Comparison of ENCODE assay signal across 11 mouse cellular contexts in genomic region chr16:85307940-85308339, GRCm38 (mm10).
DNase-seq lines count a peak whose midpoint lies in the region; ATAC-seq lines count a peak whose summit lies in the region.
"Had no signal": no experiment of that assay in that cellular context is flagged by ENCODE, and none has a peak within 500 bp of the region (broad histone marks: within the 10 kb centered on the region; RNA-seq: fewer than 3 reads in every experiment).

No protein-coding gene starts in this region.

- no peaks in the 10 kb centered on the region for H3K9me3 ChIP-seq in embryonic facial prominence, embryonic 14.5 days (ENCODE audit: control insufficient read depth, low read length)
- H3K9me3 ChIP-seq in intestine, embryonic 16.5 days (ENCODE audit: control insufficient read depth, low read length): no peaks in the 10 kb centered on the region
- H3K9me3 ChIP-seq in neural tube, embryonic 15.5 days (replicated peaks): no peaks in the 10 kb centered on the region

- no peak overlapping the region for H3K9ac ChIP-seq in embryonic facial prominence, embryonic 14.5 days (ENCODE audit: low read depth, low read length)
- no peak overlapping the region for H3K9ac ChIP-seq in intestine, embryonic 16.5 days (ENCODE audit: low read depth, low read length)
- H3K9ac ChIP-seq in neural tube, embryonic 15.5 days (replicated peaks): no peak overlapping the region
- H3K9ac ChIP-seq: liver, postnatal 0 days had no signal

- peak; percentile 64 to 72 for DNase-seq in cerebellum, postnatal 14 days
- DNase-seq in cerebellum, adult 18-20 months: no peak
- DNase-seq in embryonic facial prominence, embryonic 14.5 days (ENCODE audit: low spot score): peak; percentile 27
- DNase-seq in thymus, postnatal 10 days (ENCODE audit: low spot score in 2 of 2): no peak
- DNase-seq in spleen, adult 18-20 months: no peak
- no peak for DNase-seq in spleen, postnatal 10 days (ENCODE audit: low spot score in 2 of 2)
- DNase-seq: adrenal gland, adult 2 months; kidney, postnatal 14 days; liver, postnatal 0 days had no signal

- no peak overlapping the region for H3K4me2 ChIP-seq in embryonic facial prominence, embryonic 14.5 days (ENCODE audit: low read depth, low read length)
- H3K4me2 ChIP-seq in intestine, embryonic 16.5 days (ENCODE audit: low read depth, low read length): no peak overlapping the region
- H3K4me2 ChIP-seq in neural tube, embryonic 15.5 days: no peak overlapping the region

- H3K27ac ChIP-seq in embryonic facial prominence, embryonic 14.5 days (replicated peaks; ENCODE audit: low read depth, low read length): no peak overlapping the region
- no peak overlapping the region for H3K27ac ChIP-seq in intestine, embryonic 16.5 days (ENCODE audit: low read length)
- no peak overlapping the region for H3K27ac ChIP-seq in neural tube, embryonic 15.5 days (replicated peaks)

- no peak overlapping the region for H3K4me3 ChIP-seq in embryonic facial prominence, embryonic 14.5 days (ENCODE audit: low read depth, low read length)
- no peak overlapping the region for H3K4me3 ChIP-seq in intestine, embryonic 16.5 days (ENCODE audit: low read length)
- H3K4me3 ChIP-seq in neural tube, embryonic 15.5 days (replicated peaks): no peak overlapping the region

- H3K27me3 ChIP-seq in embryonic facial prominence, embryonic 14.5 days (replicated peaks; ENCODE audit: control insufficient read depth, insufficient read depth, low read length): no peaks in the 10 kb centered on the region
- no peaks in the 10 kb centered on the region for H3K27me3 ChIP-seq in intestine, embryonic 16.5 days (replicated peaks; ENCODE audit: control insufficient read depth, insufficient read depth, low read length)
- H3K27me3 ChIP-seq in neural tube, embryonic 15.5 days (replicated peaks): no peaks in the 10 kb centered on the region

- no peaks in the 10 kb centered on the region for H3K36me3 ChIP-seq in embryonic facial prominence, embryonic 14.5 days (ENCODE audit: control insufficient read depth, insufficient read depth, low read length)
- H3K36me3 ChIP-seq in intestine, embryonic 16.5 days (ENCODE audit: control insufficient read depth, insufficient read depth, low read length): no peaks in the 10 kb centered on the region
- H3K36me3 ChIP-seq in neural tube, embryonic 15.5 days: no peaks in the 10 kb centered on the region

- H3K4me1 ChIP-seq in embryonic facial prominence, embryonic 14.5 days (ENCODE audit: control insufficient read depth, insufficient read depth, low read length): no peaks in the 10 kb centered on the region
- no peaks in the 10 kb centered on the region for H3K4me1 ChIP-seq in intestine, embryonic 16.5 days (ENCODE audit: control insufficient read depth, insufficient read depth, low read length)
- H3K4me1 ChIP-seq in neural tube, embryonic 15.5 days: 0 out of 2 replicates have a peak, but pooled peaks cover 5% of the 10 kb centered on the region

- peak; percentile 85 for ATAC-seq in embryonic facial prominence, embryonic 14.5 days (ENCODE audit: low read depth)
- peak; percentile 63 for ATAC-seq in intestine, embryonic 16.5 days
- ATAC-seq in neural tube, embryonic 15.5 days (ENCODE audit: low FRiP score): peak; percentile 70
- ATAC-seq: liver, postnatal 0 days had no signal

- 50% methylated on average over 6 of the region's 7 CpGs for WGBS in embryonic facial prominence, embryonic 14.5 days
- WGBS in intestine, embryonic 16.5 days: 25% methylated on average over 7 of the region's 7 CpGs
- WGBS in neural tube, embryonic 15.5 days: 12% methylated on average over 7 of the region's 7 CpGs

Comparison
In these comparisons a context has a peak if more than half of its experiments do, and no peak if none do; other contexts are left out.
1. DNase-seq: peak in cerebellum, postnatal 14 days (2 of 2) and embryonic facial prominence, embryonic 14.5 days (single experiment); none in cerebellum, adult 18-20 months (0 of 2), thymus, postnatal 10 days (0 of 2), spleen, adult 18-20 months (0 of 2) and spleen, postnatal 10 days (0 of 2).
2. Peak in every context shown above with its lines, with median percentiles within 50 percentile points of each other: ATAC-seq.